Mouse (Mus musculus) megakaryocyte, embryonic 14.5 days (primary cell): ENCODE results near the gene Hmgb1.

Experiments used
- FLI1 ChIP-seq: IDR thresholded peaks from 2 replicates; pipeline ENCODE4 v1.6.1; 2012; ENCODE audit warnings: low read length, inconsistent platforms, mixed read lengths
- GATA1 ChIP-seq: IDR thresholded peaks from 3 replicates; pipeline ENCODE4 v1.6.1; 2012; ENCODE audit warnings: mixed read lengths, low read length, inconsistent platforms, borderline replicate concordance

DNA sequence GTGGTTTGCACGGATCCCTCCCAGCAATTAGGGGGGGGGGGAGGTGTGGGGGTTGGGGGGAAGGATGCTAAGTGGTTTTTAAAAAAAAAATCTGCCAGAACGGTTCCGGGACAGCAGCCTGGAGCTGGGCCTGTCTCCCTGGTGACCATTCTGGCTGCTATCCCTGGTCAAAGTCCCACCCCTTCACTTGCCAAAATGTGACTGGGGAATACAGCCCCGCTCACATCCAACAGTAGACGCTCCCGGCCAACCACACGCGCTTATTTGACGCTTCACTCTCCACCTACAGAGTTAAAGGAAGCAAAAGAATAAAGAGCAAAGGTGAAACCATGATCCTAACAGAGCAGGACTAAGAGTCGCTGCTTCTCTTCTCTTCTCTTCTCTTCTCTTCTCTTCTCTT, 146.6 kb downstream of the Hmgb1 start:
- TF ChIP-seq GATA1 (no peak), FLI1 (no peak)
